Mouse (Mus musculus): ENCODE data around the gene Tex14.

DNA sequence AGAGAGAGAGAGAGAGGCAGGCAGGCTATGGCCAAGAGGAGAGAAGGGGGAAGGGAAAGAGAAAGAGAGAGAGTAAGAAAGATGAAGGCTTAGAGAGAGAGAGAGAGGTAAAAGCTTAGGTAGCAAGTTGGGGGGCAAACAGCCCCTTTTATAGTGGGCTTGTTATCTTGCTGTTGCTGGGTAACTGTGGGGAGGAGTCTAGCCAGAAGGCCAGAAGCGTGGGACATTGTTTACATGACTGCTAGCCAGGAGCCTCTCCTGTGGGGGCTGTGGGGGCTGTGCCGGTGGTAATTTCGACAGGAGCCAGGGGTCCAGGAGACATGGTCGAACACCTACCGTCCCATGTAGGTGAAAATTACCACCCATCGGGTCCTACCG is 63.4 kb downstream of the Tex14 start:
- no peak for TF ChIP-seq CTCF (IDR thresholded peaks at IDR 0.05; ENCODE audit: insufficient read depth, low read length)
- no peak for TF ChIP-seq POLR2A (IDR thresholded peaks at IDR 0.05; ENCODE audit: borderline replicate concordance, extremely low read depth, low read depth, low read length)
